ENCODE assay signal across 11 mouse cellular contexts in genomic region chr4:109112915-109113505, GRCm38 (mm10).
DNase-seq lines count a peak whose midpoint lies in the region; ATAC-seq lines count a peak whose summit lies in the region.
"Had no signal": no experiment of that assay in that cellular context is flagged by ENCODE, and none has a peak within 500 bp of the region (broad histone marks: within the 10 kb centered on the region; RNA-seq: fewer than 3 reads in every experiment).

No protein-coding gene starts in this region.

- peaks cover 28% of the 10 kb centered on the region for H3K4me1 ChIP-seq in lung, embryonic 15.5 days

- DNase-seq in kidney, adult 18-20 months: peak; percentile 61
- DNase-seq in kidney, postnatal 10 days: no peak
- DNase-seq in R1 (ENCODE audit: low read depth, low spot score) (peak; percentile 45), adipocyte (ENCODE audit: low spot score) (peak; percentile 78)
- no peak for DNase-seq in urinary bladder, postnatal 4 days (ENCODE audit: low spot score in 2 of 2)
- DNase-seq: cerebellum, adult 11 months had no signal

- no peaks in the 10 kb centered on the region for H3K36me3 ChIP-seq in lung, embryonic 15.5 days
- H3K36me3 ChIP-seq: heart, embryonic 13.5 days; neural tube, embryonic 12.5 days; stomach, embryonic 15.5 days had no signal

- no peak overlapping the region for H3K9ac ChIP-seq in lung, embryonic 15.5 days
- H3K9ac ChIP-seq: heart, embryonic 13.5 days; neural tube, embryonic 12.5 days; stomach, embryonic 15.5 days had no signal

- peak overlapping the region; percentile 29 for H3K27ac ChIP-seq in lung, embryonic 15.5 days
- H3K27ac ChIP-seq: heart, embryonic 13.5 days; neural tube, embryonic 12.5 days; stomach, embryonic 15.5 days had no signal

- no peak overlapping the region for H3K4me2 ChIP-seq in lung, embryonic 15.5 days
- H3K4me2 ChIP-seq: heart, embryonic 13.5 days; neural tube, embryonic 12.5 days; stomach, embryonic 15.5 days had no signal

- H3K4me3 ChIP-seq in lung, embryonic 15.5 days: no peak overlapping the region
- H3K4me3 ChIP-seq: heart, embryonic 13.5 days; neural tube, embryonic 12.5 days; stomach, embryonic 15.5 days had no signal

- H3K27me3 ChIP-seq in lung, embryonic 15.5 days: no peaks in the 10 kb centered on the region
- H3K27me3 ChIP-seq: heart, embryonic 13.5 days; neural tube, embryonic 12.5 days; stomach, embryonic 15.5 days had no signal

- 59% methylated on average over 7 of the region's 7 CpGs for WGBS in lung, embryonic 15.5 days

- no peaks in the 10 kb centered on the region for H3K9me3 ChIP-seq in lung, embryonic 15.5 days
- H3K9me3 ChIP-seq: heart, embryonic 13.5 days; neural tube, embryonic 12.5 days; stomach, embryonic 15.5 days had no signal

- ATAC-seq in lung, embryonic 15.5 days (ENCODE audit: borderline replicate concordance, extremely low read depth, low FRiP score, low TSS enrichment): no peak
- no peak for ATAC-seq in inflammation-experienced regulatory T-cells, adult 6 months

Comparison
In these comparisons a context has a peak if more than half of its experiments do, and no peak if none do; other contexts are left out.
1. DNase-seq: peak in kidney, adult 18-20 months (single experiment), R1 (single experiment) and adipocyte (single experiment); none in kidney, postnatal 10 days (single experiment) and urinary bladder, postnatal 4 days (0 of 2).